Mouse (Mus musculus) forebrain, embryonic 16.5 days (tissue): ENCODE data around the gene Ptprk. TPM values are rescaled to one million over a fixed set of nuclear protein-coding genes. Genes with fewer than 3 reads are reported as not detected.

Experiments
- ATAC-seq: fragments of 200-750 bp; cut with Nextera tagmentation; 2 replicates; pipeline ENCODE4 v1.8.0; 2017; ENCODE audit warnings: mild to moderate bottlenecking, moderate library complexity
- H3K27ac ChIP-seq: fragments of 300-500 bp; sonication (generic); 2 replicates; pipeline ENCODE4 v1.5.1; 2014; ENCODE audit warnings: low read length, control low read depth
- H3K27me3 ChIP-seq: fragments of 300-500 bp; sonication (generic); replicated peaks from 2 replicates; pipeline ENCODE4 v1.6.1; 2014; ENCODE audit warnings: low read length; ENCODE audit not compliant: control insufficient read depth, insufficient read depth
- H3K36me3 ChIP-seq: fragments of 300-500 bp; sonication (generic); 2 replicates; pipeline ENCODE4 v1.6.1; 2014; ENCODE audit not compliant: control insufficient read depth, insufficient read depth
- H3K4me1 ChIP-seq: fragments of 300-500 bp; sonication (generic); replicated peaks from 2 replicates; pipeline ENCODE4 v1.6.1; 2014; ENCODE audit warnings: low read length; ENCODE audit not compliant: control insufficient read depth, insufficient read depth
- H3K4me2 ChIP-seq: fragments of 300-500 bp; sonication (generic); 2 replicates; pipeline ENCODE4 v1.6.1; 2014; ENCODE audit warnings: mild to moderate bottlenecking, low read length, control low read depth
- H3K4me3 ChIP-seq: fragments of 300-500 bp; sonication (generic); replicated peaks from 2 replicates; pipeline ENCODE4 v1.5.1; 2014; ENCODE audit warnings: mild to moderate bottlenecking, low read length, control low read depth
- H3K9ac ChIP-seq: fragments of 300-500 bp; sonication (generic); replicated peaks from 2 replicates; pipeline ENCODE4 v1.6.1; 2014; ENCODE audit warnings: low read depth, low read length, control low read depth
- H3K9me3 ChIP-seq: fragments of 300-500 bp; sonication (generic); 2 replicates; pipeline ENCODE4 v1.6.1; 2016; ENCODE audit warnings: low read length; ENCODE audit not compliant: control insufficient read depth
- WGBS: fragments of 180-500 bp; shearing (Covaris S2); extraction: QIAGEN DNeasy Blood & Tissue Kit; methylation state at CpG from one replicate; pipeline ENCODE4 v1.1.7; 2014; 5-methylcytosine and 5-hydroxymethylcytosine counted together
- polyA plus RNA-seq: library from polyadenylated mRNA; unstranded; fragments of >200 nt; fragmentation: Nextera tagmentation; extraction: Ambion mirVana; gene quantifications from 2 replicates; pipeline ENCODE4 v1.2.1, GENCODE M21; 2015

Gene Ptprk
- polyA plus RNA-seq, 1 experiment from 2014 or later, result 43.7 TPM

DNA sequence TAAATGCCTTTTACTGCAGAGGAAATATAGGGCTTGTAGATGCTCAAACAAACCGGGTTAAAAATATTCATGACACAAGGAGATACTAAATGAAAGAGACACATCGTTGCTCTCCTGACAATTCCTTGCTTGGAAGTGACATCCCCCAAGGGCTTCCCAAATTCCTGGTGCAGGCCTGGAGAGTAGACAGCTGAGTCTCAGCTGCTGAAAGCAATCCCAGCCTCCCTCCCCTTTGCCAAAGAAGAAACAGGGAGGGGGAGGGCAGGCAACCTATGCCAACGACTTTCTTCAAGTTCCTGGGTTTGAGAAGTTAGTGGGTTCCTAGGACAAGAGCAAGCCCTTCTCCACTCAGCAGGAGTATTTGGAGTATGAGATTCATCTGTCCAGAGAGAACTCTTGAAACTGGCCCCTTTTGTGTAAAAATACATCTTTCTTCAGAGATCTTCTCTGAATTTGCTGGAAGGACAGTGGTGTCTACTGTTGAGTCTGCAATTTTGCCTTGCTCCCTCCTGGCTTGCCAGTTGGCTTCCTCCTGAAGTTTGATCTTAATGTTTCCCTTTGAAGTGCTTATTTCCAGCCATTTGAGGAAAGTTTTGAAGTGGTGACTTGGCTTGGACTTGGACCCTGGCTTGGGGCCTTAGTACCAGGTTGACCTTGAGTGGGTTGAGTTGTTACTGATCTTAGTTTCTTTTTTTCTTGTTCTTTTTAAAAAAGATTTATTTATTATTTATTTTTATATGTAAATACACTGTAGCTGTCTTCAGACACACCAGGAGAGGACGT, 111.6 kb downstream of the Ptprk start:
- Histone ChIP-seq H3K9me3 (no peaks in the 10 kb centered on the region), H3K27ac (no peak overlapping the region), H3K4me3 (no peak overlapping the region), H3K27me3 (no peaks in the 10 kb centered on the region), H3K9ac (no peak overlapping the region), H3K4me2 (no peak overlapping the region), H3K36me3 (no peaks in the 10 kb centered on the region), H3K4me1 (no peaks in the 10 kb centered on the region)
- no peak for ATAC-seq
- WGBS, result 77% methylated on average over 4 of the region's 4 CpGs

DNA sequence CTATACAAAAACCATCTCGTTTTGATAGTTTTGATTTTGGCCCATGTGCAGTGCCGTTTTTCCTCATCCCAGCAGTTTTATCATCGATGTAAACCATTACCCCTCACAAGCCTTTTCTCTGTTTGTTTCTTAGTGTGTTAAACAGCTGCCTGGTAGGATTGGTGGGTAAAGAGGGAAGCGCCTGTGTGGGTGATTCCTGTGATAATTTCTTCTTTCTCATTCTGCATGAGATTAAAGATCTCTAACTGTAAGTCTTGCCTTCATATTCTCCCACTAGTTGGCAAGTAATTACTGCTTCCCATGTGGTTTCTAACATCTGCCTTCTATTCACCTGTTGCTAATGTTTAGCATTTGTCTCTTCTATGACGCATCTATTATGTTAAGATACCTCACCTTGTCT, 116.8 kb downstream of the Ptprk start:
- Histone ChIP-seq H3K4me2 (no peak overlapping the region), H3K4me3 (no peak overlapping the region), H3K9me3 (no peaks in the 10 kb centered on the region), H3K27ac (no peak overlapping the region), H3K4me1 (no peaks in the 10 kb centered on the region), H3K27me3 (no peaks in the 10 kb centered on the region), H3K9ac (no peak overlapping the region), H3K36me3 (no peaks in the 10 kb centered on the region)
- ATAC-seq, result no peak
- WGBS, result 89% methylated on average over 5 of the region's 5 CpGs

GRCm38 (mm10) chr10:28193630-28194029, 119.0 kb downstream of the Ptprk start:
- no peak overlapping the region for H3K9ac ChIP-seq
- WGBS, result 70% methylated on average over 5 of the region's 5 CpGs

GRCm38 (mm10) chr10:28200609-28201008, 126.0 kb downstream of the Ptprk start:
- no peaks in the 10 kb centered on the region for H3K36me3 ChIP-seq
- no peak overlapping the region for H3K9ac ChIP-seq
- no peak overlapping the region for H3K4me2 ChIP-seq
- ATAC-seq, result no peak
- H3K27me3 ChIP-seq, result no peaks in the 10 kb centered on the region
- no peak overlapping the region for H3K27ac ChIP-seq
- no peak overlapping the region for H3K4me3 ChIP-seq
- WGBS, result 90% methylated on average over 3 of the region's 3 CpGs
- no peaks in the 10 kb centered on the region for H3K9me3 ChIP-seq
- H3K4me1 ChIP-seq, result no peaks in the 10 kb centered on the region

More at GRCm38 (mm10) chr10:28193630-28194029, 119.0 kb downstream of the Ptprk start:
- Histone ChIP-seq H3K4me2 (no peak overlapping the region), H3K4me3 (no peak overlapping the region), H3K36me3 (no peaks in the 10 kb centered on the region), H3K27me3 (no peaks in the 10 kb centered on the region), H3K4me1 (no peaks in the 10 kb centered on the region), H3K9me3 (no peaks in the 10 kb centered on the region), H3K27ac (no peak overlapping the region)
- ATAC-seq, result no peak

- H3K36me3 ChIP-seq, result no peaks in the 10 kb centered on the region
- H3K9ac ChIP-seq, result no peak overlapping the region
- no peak overlapping the region for H3K4me2 ChIP-seq
- no peaks in the 10 kb centered on the region for H3K9me3 ChIP-seq
- H3K27ac ChIP-seq, result no peak overlapping the region
- no peak overlapping the region for H3K4me3 ChIP-seq
- no peaks in the 10 kb centered on the region for H3K27me3 ChIP-seq
- no peaks in the 10 kb centered on the region for H3K4me1 ChIP-seq
- ATAC-seq, result no peak
Measured at GRCm38 (mm10) chr10:28209394-28209793, 134.8 kb downstream of the Ptprk start.

DNA sequence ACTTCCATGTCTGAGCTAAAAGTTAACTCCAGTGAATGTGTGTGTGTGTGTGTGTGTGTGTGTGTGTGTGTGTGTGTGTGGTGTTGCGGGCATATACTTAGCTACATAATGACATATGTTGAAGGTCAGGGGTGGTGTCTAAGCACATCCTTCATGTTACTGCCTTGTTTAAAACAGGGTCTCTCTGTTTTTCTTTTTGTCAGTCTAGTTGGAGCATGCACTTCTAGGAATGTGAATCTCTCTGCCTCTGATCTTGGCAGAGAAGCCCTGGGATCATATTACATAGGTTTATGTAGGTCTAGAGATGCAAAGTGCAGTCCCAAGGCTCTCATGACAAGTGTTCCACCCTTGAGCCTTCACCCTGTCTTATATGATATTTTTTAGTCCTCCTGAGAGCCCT, 137.5 kb downstream of the Ptprk start:
- Histone ChIP-seq H3K9ac (no peak overlapping the region), H3K4me3 (no peak overlapping the region), H3K9me3 (no peaks in the 10 kb centered on the region), H3K36me3 (no peaks in the 10 kb centered on the region), H3K27me3 (no peaks in the 10 kb centered on the region), H3K27ac (no peak overlapping the region), H3K4me2 (no peak overlapping the region), H3K4me1 (no peaks in the 10 kb centered on the region)
- ATAC-seq, result no peak
- 94% methylated on average over 1 of the region's 1 CpGs for WGBS

GRCm38 (mm10) chr10:28215153-28215552, 140.5 kb downstream of the Ptprk start:
- H3K27me3 ChIP-seq, result no peaks in the 10 kb centered on the region
- no peaks in the 10 kb centered on the region for H3K9me3 ChIP-seq
- H3K36me3 ChIP-seq, result no peaks in the 10 kb centered on the region
- no peaks in the 10 kb centered on the region for H3K4me1 ChIP-seq
- 86% methylated on average over 6 of the region's 6 CpGs for WGBS
- no peak overlapping the region for H3K9ac ChIP-seq
- H3K4me2 ChIP-seq, result no peak overlapping the region
- no peak overlapping the region for H3K4me3 ChIP-seq
- ATAC-seq, result no peak
- no peak overlapping the region for H3K27ac ChIP-seq

DNA sequence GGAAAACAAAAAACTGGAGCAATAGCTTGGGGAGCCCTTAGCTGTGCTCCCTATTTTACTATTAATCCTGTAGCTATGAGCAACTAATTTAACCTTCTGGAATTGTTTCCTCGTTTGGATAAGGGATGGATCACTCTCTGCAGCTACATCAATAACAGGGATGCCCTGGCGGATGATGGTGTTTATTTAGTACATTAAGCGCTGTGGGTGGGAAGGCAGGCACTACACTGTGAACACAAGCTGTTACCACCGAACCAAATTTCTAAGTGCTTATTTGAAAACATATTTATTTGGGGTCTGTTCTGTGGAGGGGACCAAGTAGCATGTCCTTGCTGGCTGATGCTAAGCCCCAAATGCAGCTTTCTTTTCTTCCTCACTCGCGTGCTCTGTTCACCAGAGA, 149.0 kb downstream of the Ptprk start:
- no peak for ATAC-seq
- WGBS, result 60% methylated on average over 6 of the region's 6 CpGs
- no peaks in the 10 kb centered on the region for H3K27me3 ChIP-seq

GRCm38 (mm10) chr10:28224376-28224775, 149.8 kb downstream of the Ptprk start:
- WGBS, result 52% methylated on average over 1 of the region's 1 CpGs
- ATAC-seq, result no peak
- Histone ChIP-seq H3K4me1 (peaks cover 4% of the 10 kb centered on the region; the same call in 1 of the 2 replicates), H3K9me3 (no peaks in the 10 kb centered on the region), H3K4me2 (no peak overlapping the region), H3K27me3 (no peaks in the 10 kb centered on the region), H3K9ac (no peak overlapping the region), H3K27ac (no peak overlapping the region), H3K36me3 (no peaks in the 10 kb centered on the region), H3K4me3 (no peak overlapping the region)

More for the DNA sequence above, 149.0 kb downstream of the Ptprk start:
- Histone ChIP-seq H3K4me3 (no peak overlapping the region), H3K4me2 (no peak overlapping the region), H3K9me3 (no peaks in the 10 kb centered on the region), H3K4me1 (peaks cover 4% of the 10 kb centered on the region; the same call in 1 of the 2 replicates), H3K27ac (no peak overlapping the region), H3K36me3 (no peaks in the 10 kb centered on the region), H3K9ac (no peak overlapping the region)
